Mouse (Mus musculus): ENCODE measurements around the gene Ube2m. TPM values are rescaled to one million over a fixed set of nuclear protein-coding genes. Genes with fewer than 3 reads are reported as not detected.

Ube2m gene
- polyA plus RNA-seq, 1 experiment from 2014 or later: 107 TPM

GRCm38 (mm10) chr7:13053961-13054286 is 15.8 kb upstream of the Ube2m start:
- no peaks in the 10 kb centered on the region for H3K9me3 ChIP-seq (ENCODE audit: control insufficient read depth)
- peak overlapping the region; percentile 77 for H3K4me2 ChIP-seq (replicated peaks; ENCODE audit: low read depth)
- H3K27me3 ChIP-seq (replicated peaks; ENCODE audit: control insufficient read depth, insufficient read depth, low read length): no peaks in the 10 kb centered on the region
- H3K4me1 ChIP-seq (replicated peaks; ENCODE audit: control insufficient read depth, insufficient read depth, low read length): no peaks in the 10 kb centered on the region
- no peak overlapping the region for H3K27ac ChIP-seq (ENCODE audit: low read depth, low read length)
- H3K36me3 ChIP-seq (ENCODE audit: control insufficient read depth, insufficient read depth): no peaks in the 10 kb centered on the region
- no peak for TF ChIP-seq CTCF (IDR thresholded peaks at IDR 0.05; ENCODE audit: low read depth)
- peak overlapping the region; percentile 75 for H3K4me3 ChIP-seq (ENCODE audit: low read depth, low read length)
- ATAC-seq: peak; percentile 45; the same call in 1 of the 2 replicates
- peak overlapping the region; percentile 57 for H3K9ac ChIP-seq (ENCODE audit: low read depth, low read length)
- WGBS: 2% methylated on average over 15 of the region's 15 CpGs

GRCm38 (mm10) chr7:13053501-13053900 is 15.4 kb upstream of the Ube2m start:
- no peak for TF ChIP-seq CTCF (IDR thresholded peaks at IDR 0.05; ENCODE audit: low read depth)
- H3K36me3 ChIP-seq (ENCODE audit: control insufficient read depth, insufficient read depth): no peaks in the 10 kb centered on the region
- no peak overlapping the region for H3K27ac ChIP-seq (ENCODE audit: low read depth, low read length)
- no peak overlapping the region for H3K9ac ChIP-seq (ENCODE audit: low read depth, low read length)
- ATAC-seq: no peak
- H3K4me3 ChIP-seq (ENCODE audit: low read depth, low read length): peak overlapping the region; percentile 75
- H3K4me2 ChIP-seq (replicated peaks; ENCODE audit: low read depth): peak overlapping the region; percentile 77
- 92% methylated on average over 2 of the region's 2 CpGs for WGBS
- H3K9me3 ChIP-seq (ENCODE audit: control insufficient read depth): no peaks in the 10 kb centered on the region
- no peaks in the 10 kb centered on the region for H3K4me1 ChIP-seq (replicated peaks; ENCODE audit: control insufficient read depth, insufficient read depth, low read length)
- no peaks in the 10 kb centered on the region for H3K27me3 ChIP-seq (replicated peaks; ENCODE audit: control insufficient read depth, insufficient read depth, low read length)

GRCm38 (mm10) chr7:13053001-13053400 is 14.9 kb upstream of the Ube2m start:
- WGBS: 89% methylated on average over 13 of the region's 13 CpGs
- no peak overlapping the region for H3K4me2 ChIP-seq (replicated peaks; ENCODE audit: low read depth)
- ATAC-seq: no peak
- no peak for TF ChIP-seq CTCF (IDR thresholded peaks at IDR 0.05; ENCODE audit: low read depth)
- no peaks in the 10 kb centered on the region for H3K4me1 ChIP-seq (replicated peaks; ENCODE audit: control insufficient read depth, insufficient read depth, low read length)
- no peak overlapping the region for H3K4me3 ChIP-seq (ENCODE audit: low read depth, low read length)
- no peaks in the 10 kb centered on the region for H3K27me3 ChIP-seq (replicated peaks; ENCODE audit: control insufficient read depth, insufficient read depth, low read length)
- H3K27ac ChIP-seq (ENCODE audit: low read depth, low read length): no peak overlapping the region
- H3K9ac ChIP-seq (ENCODE audit: low read depth, low read length): no peak overlapping the region
- H3K9me3 ChIP-seq (ENCODE audit: control insufficient read depth): no peaks in the 10 kb centered on the region
- no peaks in the 10 kb centered on the region for H3K36me3 ChIP-seq (ENCODE audit: control insufficient read depth, insufficient read depth)

GRCm38 (mm10) chr7:13046084-13046483 is 8.0 kb upstream of the Ube2m start:
- peak; percentile 70 for ATAC-seq
- Histone ChIP-seq H3K9ac (ENCODE audit: low read depth, low read length) (no peak overlapping the region), H3K27ac (ENCODE audit: low read depth, low read length) (no peak overlapping the region), H3K27me3 (replicated peaks; ENCODE audit: control insufficient read depth, insufficient read depth, low read length) (peaks cover 29% of the 10 kb centered on the region), H3K4me3 (ENCODE audit: low read depth, low read length) (no peak overlapping the region), H3K9me3 (ENCODE audit: control insufficient read depth) (no peaks in the 10 kb centered on the region), H3K4me1 (replicated peaks; ENCODE audit: control insufficient read depth, insufficient read depth, low read length) (peaks cover 9% of the 10 kb centered on the region; the same call in 1 of the 2 replicates), H3K4me2 (replicated peaks; ENCODE audit: low read depth) (no peak overlapping the region), H3K36me3 (ENCODE audit: control insufficient read depth, insufficient read depth) (no peaks in the 10 kb centered on the region)
- 3% methylated on average over 2 of the region's 2 CpGs for WGBS
- TF ChIP-seq CTCF (IDR thresholded peaks at IDR 0.05; ENCODE audit: low read depth): peak; percentile 94

GRCm38 (mm10) chr7:13044254-13044625 is 6.2 kb upstream of the Ube2m start:
- ATAC-seq: peak; percentile 9; the same call in 1 of the 2 replicates
- Histone ChIP-seq H3K36me3 (ENCODE audit: control insufficient read depth, insufficient read depth) (no peaks in the 10 kb centered on the region), H3K9ac (ENCODE audit: low read depth, low read length) (peak overlapping the region; percentile 31; the same call in 1 of the 2 replicates), H3K27ac (ENCODE audit: low read depth, low read length) (no peak overlapping the region), H3K27me3 (replicated peaks; ENCODE audit: control insufficient read depth, insufficient read depth, low read length) (peaks cover 29% of the 10 kb centered on the region), H3K4me1 (replicated peaks; ENCODE audit: control insufficient read depth, insufficient read depth, low read length) (peaks cover 9% of the 10 kb centered on the region; the same call in 1 of the 2 replicates), H3K9me3 (ENCODE audit: control insufficient read depth) (no peaks in the 10 kb centered on the region), H3K4me3 (ENCODE audit: low read depth, low read length) (peak overlapping the region; percentile 46), H3K4me2 (replicated peaks; ENCODE audit: low read depth) (peak overlapping the region; percentile 78)
- WGBS: 5% methylated on average over 23 of the region's 23 CpGs
- TF ChIP-seq CTCF (IDR thresholded peaks at IDR 0.05; ENCODE audit: low read depth): no peak

GRCm38 (mm10) chr7:13043445-13044253 is 5.6 kb upstream of the Ube2m start:
- peak; percentile 25; the same call in 1 of the 2 replicates for TF ChIP-seq CTCF (IDR thresholded peaks at IDR 0.05; ENCODE audit: low read depth)
- Histone ChIP-seq H3K9me3 (ENCODE audit: control insufficient read depth) (no peaks in the 10 kb centered on the region), H3K4me2 (replicated peaks; ENCODE audit: low read depth) (peak overlapping the region; percentile 78), H3K36me3 (ENCODE audit: control insufficient read depth, insufficient read depth) (no peaks in the 10 kb centered on the region), H3K4me1 (replicated peaks; ENCODE audit: control insufficient read depth, insufficient read depth, low read length) (peaks cover 11% of the 10 kb centered on the region; the same call in 1 of the 2 replicates), H3K4me3 (ENCODE audit: low read depth, low read length) (peak overlapping the region; percentile 46), H3K27me3 (replicated peaks; ENCODE audit: control insufficient read depth, insufficient read depth, low read length) (peaks cover 29% of the 10 kb centered on the region), H3K27ac (ENCODE audit: low read depth, low read length) (no peak overlapping the region), H3K9ac (ENCODE audit: low read depth, low read length) (peak overlapping the region; percentile 31; the same call in 1 of the 2 replicates)
- peak; percentile 19; the same call in 1 of the 2 replicates for ATAC-seq
- 6% methylated on average over 88 of the region's 88 CpGs for WGBS

Measured in intestine, postnatal 0 days (tissue).